Mouse (Mus musculus) ovary, postnatal 10 days (tissue): ENCODE measurements around the gene Man1c1.
A peak's percentile ranks its signal among the peaks of the same experiment; 100 is the strongest.

Experiments
- DNase-seq: peaks from one replicate; pipeline ENCODE4 v3.0.0; 2022; ENCODE audit warnings: low spot score

The Man1c1 gene

GRCm38 (mm10) chr4:134638111-134638550 lies 66.0 kb downstream of the Man1c1 start:
- DNase-seq, result no peak

GRCm38 (mm10) chr4:134636406-134636805 lies 67.7 kb downstream of the Man1c1 start:
- no peak for DNase-seq

DNA sequence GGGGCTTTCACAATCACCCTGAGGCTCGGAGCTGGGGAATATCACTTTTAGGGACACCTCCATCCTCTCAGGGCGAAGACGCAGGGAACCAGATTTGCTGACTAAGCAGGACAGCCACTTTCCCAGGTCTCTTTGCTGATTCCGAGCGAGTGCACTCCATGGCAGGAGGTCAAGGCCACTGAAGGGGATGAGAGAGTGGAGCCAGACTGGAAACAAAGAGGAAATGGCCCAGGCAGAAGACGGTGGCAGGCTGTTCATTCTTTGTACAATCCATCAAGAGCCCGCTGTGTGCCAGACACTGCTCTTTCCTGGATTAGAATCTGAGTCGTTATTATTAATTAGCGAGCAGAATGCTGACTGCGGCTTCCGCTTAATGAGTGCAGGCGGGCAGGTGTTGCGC lies 70.1 kb downstream of the Man1c1 start:
- no peak for DNase-seq

GRCm38 (mm10) chr4:134632131-134632711 lies 71.9 kb downstream of the Man1c1 start:
- peak; percentile 18 for DNase-seq

DNA sequence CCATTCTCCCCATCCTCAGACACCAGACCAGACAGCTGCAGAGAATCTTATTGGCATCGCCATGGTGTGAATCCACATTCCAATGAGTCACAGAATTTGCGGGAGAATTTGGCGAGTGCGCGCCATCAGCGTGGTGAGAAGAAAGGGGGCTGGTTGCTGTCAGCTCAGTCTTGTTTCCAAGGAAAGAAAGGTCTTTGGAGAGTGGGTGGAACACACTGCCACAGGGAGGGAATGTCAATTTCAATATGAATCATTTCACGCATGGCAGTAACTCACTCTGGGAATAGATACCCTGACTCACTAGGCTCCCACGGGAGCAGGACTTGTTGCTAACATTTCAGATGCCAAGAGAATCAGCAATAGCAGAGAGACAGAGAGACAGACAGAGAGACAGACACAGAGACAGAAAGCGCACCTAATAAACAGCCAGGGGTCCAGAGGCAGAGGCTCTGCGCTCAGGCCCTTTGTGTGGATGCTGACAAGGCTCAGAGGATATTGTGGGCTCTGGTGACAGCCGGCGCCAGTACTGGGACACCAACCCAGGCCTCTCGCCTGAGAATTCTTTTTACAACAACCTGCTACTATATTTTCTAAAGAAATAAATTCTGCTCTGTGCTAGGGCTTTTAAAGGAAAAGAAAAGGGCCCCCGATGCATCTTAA lies 72.5 kb downstream of the Man1c1 start:
- no peak for DNase-seq

DNA sequence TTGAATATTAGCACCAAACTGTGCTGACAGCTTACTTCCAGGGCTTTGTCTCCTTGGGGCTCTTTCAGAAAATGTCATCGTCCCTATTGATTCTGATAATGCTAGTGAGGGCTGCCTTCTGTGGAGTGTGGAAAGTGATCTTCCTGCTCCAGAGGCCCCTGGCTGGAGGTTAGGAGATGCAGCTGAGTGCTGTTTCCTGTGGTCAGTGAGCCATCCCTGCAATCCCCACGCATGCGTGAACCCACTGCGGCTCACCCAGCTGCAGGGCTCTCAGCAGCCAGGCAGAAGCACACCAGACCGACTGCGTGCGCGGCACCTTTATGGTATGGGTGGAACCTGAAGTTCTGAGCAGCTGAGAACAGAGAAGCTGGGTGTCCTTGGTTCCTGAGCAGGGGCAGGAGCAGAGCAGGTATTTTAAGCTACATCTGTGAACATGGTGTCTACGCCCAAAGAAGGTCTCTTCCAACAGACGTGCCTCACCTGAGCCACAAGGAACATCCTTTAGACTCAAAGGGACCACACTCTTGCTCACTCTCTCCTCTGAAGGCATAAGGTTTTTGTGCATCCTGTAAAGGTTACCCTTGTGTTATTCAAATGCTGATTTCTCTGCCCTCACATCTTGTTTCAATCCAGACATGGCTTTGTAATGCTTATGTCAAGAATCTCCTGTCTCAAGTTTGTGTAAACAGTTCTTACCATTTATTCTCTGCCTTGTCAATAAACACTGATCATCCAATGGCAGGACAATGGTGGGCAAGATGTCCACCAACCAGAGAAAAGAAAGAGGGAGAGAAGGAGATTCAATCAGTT lies 75.3 kb downstream of the Man1c1 start:
- no peak for DNase-seq

- no peak for DNase-seq
These were observed 76.0 kb downstream of the Man1c1 start for GRCm38 (mm10) chr4:134628058-134628457.

- no peak for DNase-seq
These were observed 77.2 kb downstream of the Man1c1 start for GRCm38 (mm10) chr4:134626883-134627282.

- no peak for DNase-seq
These were observed 77.7 kb downstream of the Man1c1 start for GRCm38 (mm10) chr4:134626350-134626749.

DNA sequence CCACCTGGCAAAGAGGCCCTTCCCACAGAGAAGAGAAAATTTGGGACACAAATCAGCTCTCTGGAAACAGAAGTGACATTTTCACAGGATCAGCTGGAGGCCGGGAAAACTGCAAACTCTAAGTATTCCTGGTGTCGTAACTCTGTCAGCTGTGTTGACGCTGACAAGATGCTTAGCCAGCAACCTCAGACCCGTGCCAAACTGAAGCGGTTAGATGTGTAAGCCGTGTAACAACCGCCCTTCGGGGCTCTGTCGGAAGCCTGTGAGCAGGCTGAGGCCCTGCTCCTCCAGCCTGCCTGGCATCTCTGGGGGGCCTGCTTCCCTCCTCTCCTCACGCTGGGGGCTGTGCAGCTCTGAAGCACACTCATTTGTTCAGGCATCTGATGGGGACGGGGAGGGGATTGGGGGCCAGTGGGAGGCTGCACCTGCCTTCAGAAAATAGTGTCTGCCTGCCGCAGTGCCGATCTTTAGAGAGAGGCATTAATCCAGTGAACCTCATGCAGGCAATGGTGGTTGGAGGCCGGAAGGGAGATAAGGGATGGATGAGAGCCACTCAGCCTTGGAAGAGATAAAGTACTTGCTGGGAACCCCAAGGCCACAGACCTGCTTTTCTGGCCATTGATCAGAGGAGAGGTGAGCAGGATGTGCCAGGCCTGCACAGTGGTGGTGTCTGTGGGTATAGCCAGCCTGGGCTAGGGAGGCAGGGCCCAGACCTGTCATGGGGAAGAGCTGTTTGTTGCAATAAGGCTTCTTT lies 79.8 kb downstream of the Man1c1 start:
- no peak for DNase-seq

- DNase-seq, result no peak
These were observed 82.4 kb downstream of the Man1c1 start for GRCm38 (mm10) chr4:134621695-134622094.

DNA sequence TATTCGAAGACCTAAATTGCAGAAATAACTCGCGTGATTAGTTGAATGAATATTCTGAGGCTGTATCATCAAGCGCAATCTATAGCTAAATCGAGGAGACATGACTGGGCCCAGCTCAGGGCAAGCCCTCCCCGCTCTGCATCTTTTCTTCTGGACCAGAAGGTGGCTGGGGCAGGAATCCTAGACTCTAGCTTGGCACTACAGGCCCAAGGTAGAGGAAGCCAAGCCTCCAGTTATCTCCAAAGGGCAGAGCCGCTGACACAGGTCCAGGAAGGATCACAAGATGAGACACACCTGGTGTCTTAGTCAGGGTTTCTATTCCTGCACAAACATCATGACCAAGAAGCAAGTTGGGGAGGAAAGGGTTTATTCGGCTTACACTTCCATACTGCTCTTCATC lies 83.8 kb downstream of the Man1c1 start:
- no peak for DNase-seq

DNA sequence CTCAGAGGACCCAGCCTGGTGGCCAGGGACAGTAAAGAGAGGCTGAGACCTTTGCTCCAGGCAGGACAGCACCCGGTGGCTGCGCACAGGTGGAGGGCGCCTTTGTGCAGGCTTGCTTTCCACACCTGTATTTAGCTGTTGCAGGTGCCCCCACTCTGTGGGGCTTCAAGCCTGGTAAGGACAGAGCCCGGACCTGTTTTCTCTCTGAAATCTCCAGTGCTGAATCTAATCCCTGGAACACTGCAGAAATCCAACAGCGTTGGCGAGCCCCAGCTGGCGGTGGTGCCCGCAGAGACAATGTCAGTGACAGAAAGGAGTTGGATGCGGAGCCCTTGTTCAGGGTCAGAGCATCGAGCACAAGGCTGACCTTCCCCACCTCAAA lies 84.6 kb downstream of the Man1c1 start:
- no peak for DNase-seq

DNA sequence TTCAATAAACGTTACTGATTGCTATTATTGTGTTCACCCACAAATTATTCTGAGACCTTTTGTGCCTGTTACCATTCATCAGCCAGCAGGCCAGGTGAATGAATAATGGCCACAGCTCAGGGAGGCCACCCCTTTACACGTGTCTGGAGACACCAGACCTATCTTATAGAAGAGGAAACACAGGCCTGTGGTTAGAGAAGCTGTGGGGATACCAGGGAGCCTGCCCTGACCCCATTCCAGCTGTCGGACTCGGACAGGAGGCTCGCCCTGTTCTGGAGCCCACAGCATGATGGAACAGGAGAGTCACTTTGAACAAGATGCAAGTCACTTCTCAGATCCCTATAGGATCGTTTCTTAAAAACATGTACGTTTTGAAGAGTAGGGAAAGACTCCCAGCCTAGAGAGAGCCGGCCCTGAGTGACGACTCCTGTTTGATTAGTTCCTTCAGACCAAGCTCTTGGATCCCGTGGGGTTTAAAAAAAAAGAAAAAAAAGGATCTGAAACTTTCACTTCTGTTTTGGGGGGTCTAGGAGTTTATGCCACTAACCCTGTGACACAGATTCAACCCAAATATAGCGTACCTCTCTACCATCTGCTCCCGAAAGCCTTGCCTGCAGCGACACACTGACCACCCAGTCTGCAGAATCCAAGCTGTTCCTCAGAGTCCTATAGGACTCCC lies 85.1 kb downstream of the Man1c1 start:
- no peak for DNase-seq

DNA sequence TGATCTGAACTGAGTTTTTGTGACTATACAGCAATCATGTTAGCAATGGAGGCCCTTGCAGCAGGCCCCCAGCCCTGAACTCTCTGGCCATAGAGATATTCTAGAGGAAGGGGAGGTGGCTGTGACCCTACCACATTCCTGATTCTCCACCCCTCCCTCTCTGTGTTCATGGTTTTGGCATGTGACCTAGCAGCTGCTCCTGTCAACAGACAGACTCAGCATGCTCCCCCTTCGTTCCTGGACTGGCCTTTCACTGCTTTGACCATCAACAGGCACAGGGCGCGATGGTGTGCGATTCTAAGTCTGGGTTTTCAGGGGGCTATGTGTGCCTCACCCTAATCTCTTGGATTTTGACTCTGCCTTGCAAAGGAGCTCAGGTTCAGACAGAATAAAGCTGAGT lies 86.3 kb downstream of the Man1c1 start:
- no peak for DNase-seq

- no peak for DNase-seq
These were observed 88.0 kb downstream of the Man1c1 start for GRCm38 (mm10) chr4:134615929-134616625.

- DNase-seq, result no peak
These were observed 91.9 kb downstream of the Man1c1 start for GRCm38 (mm10) chr4:134612070-134612667.

DNA sequence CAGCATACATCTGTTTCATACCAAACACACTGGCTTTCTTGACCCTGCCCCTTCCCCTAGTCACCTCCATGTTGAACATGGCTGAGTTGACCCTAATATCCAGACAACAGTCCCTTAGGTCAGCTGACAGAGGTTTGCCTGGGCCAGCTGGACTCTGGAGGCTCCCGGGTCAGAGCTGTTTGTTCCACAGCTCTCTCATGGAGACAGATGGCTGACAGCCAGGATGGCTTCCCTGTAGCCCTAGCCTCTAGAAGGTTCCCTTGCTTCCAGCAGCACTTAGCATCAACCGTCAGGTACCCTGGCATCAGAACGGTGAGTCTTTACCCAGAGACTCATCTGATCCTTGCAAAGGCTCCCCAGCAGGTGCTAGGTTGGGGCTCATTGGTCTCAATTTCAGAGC lies 93.5 kb downstream of the Man1c1 start:
- no peak for DNase-seq

DNA sequence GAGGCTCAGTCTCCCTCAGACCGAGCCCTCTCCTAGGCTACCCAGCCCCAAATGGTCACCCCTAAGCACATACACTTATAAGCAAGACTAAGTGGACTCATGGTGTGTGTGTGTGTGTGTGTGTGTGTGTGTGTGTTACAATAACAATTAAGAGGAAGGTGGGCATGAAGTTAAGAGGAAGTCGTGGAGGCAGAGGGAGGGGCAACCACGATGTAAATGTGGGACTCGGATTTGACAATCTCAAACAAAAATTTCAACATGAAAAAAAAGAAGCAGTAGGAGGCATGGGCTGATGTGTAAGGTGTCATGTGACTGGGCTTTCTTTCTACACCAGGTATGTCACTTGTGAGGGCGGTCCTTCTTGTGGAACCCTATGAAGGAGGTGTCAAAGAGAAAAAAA lies 96.4 kb downstream of the Man1c1 start:
- DNase-seq, result no peak

GRCm38 (mm10) chr4:134606054-134606453 lies 98.0 kb downstream of the Man1c1 start:
- no peak for DNase-seq

GRCm38 (mm10) chr4:134604472-134604871 lies 99.6 kb downstream of the Man1c1 start:
- DNase-seq, result no peak
